Mouse (Mus musculus): ENCODE results near the gene Scube3. TPM values are rescaled to one million over a fixed set of nuclear protein-coding genes. Genes with fewer than 3 reads are reported as not detected.

Scube3 gene
- 1.6 and 1.9 TPM in 2 replicates for polyA plus RNA-seq (2012; rRNA removed)

DNA sequence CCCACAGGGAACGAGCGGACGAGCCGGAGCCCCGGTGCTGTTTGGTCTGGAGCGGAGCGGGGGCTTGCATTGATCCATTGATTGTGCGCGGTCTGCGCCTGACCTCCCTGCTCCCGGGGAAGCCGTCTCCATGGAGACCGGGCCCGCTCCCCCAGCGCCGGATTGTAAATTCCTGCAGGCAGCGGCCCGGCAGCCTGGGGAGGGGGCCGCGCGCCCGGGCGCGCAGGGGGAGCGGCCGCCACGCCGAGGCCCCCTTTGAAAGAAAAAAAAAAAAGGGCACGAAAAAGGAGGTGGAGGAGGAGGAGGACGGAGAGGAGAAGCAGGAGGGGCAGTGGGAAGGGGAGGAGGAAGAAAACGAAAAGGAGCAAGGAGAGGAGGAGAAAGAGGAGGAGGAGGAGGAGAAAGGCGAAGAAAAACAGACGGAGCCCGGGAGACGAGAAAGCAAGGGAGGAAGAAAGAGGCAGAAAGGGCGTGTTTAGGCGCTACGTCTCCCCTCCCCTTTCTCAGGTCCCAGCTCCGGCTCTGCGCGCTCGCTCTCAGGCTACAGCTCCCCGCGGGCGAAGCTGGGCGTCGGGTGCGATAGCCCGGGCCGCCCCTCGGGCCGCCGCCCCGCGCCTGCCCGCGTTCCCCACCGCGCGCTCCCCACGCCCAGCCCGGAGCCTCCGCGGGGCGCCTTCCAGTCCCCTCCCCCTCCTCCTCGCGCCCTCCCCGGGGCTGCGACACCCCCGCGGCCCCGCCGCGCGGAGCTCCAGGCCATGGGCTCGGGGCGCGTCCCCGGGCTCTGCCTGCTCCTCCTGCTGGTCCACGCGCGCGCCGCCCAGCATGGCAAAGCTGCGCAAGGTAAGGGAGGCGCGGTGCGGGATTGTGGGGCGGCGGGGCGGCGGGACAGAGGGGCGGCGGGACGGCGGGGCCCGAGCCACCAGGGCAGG lies at the start of gene Scube3:
Scube3 (plus strand) TSS at position 371 of the 929 bp plus-strand sequence.
- no peak for DNase-seq
- TF ChIP-seq POLR2A (IDR thresholded peaks at IDR 0.05; ENCODE audit: borderline replicate concordance, insufficient read depth, low read length) (no peak), CTCF (IDR thresholded peaks at IDR 0.05; ENCODE audit: borderline replicate concordance, insufficient read depth, low read depth, low read length) (no peak)
- under 1% methylated on average over 95 of the region's 97 CpGs for WGBS
- Histone ChIP-seq H3K4me3 (replicated peaks; ENCODE audit: insufficient read depth, low read depth, low read length) (peak within 1 kb of the TSS; percentile 27), H3K4me1 (ENCODE audit: control insufficient read depth, insufficient read depth, low read length) (0 out of 2 replicates have a peak, but pooled peaks cover 3% of the 10 kb centered on the region), H3K27me3 (ENCODE audit: control insufficient read depth, insufficient read depth, low read length) (peaks cover 1% of the 10 kb centered on the region; the same call in 1 of the 2 replicates), H3K27ac (ENCODE audit: insufficient read depth, low read length) (no peak within 1 kb of the TSS)

DNA sequence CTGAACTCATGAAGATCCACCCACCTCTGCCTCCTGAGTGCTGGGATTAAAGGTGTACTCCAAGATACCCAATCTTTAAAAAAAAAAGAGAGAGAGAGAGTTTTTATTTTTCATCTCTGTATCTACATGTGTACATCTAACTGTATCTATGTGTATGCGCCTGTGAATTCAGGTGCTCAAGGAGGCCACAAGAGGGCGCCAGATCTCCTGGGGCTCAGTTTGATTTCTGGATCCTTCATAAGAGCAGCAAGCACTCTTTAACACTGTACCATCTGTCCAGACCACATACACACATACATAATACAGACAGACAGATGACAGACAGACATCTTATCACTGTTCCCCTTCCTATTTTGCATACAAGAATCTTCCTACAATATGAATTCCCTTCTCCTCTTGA lies 49.6 kb upstream of the Scube3 start:
- Histone ChIP-seq H3K27me3 (ENCODE audit: control insufficient read depth, insufficient read depth, low read length) (no peaks in the 10 kb centered on the region), H3K27ac (ENCODE audit: insufficient read depth, low read length) (no peak overlapping the region), H3K4me1 (ENCODE audit: control insufficient read depth, insufficient read depth, low read length) (no peaks in the 10 kb centered on the region), H3K4me3 (replicated peaks; ENCODE audit: insufficient read depth, low read depth, low read length) (no peak overlapping the region)
- 95% methylated on average over 2 of the region's 2 CpGs for WGBS
- TF ChIP-seq POLR2A (IDR thresholded peaks at IDR 0.05; ENCODE audit: borderline replicate concordance, insufficient read depth, low read length) (no peak), CTCF (IDR thresholded peaks at IDR 0.05; ENCODE audit: borderline replicate concordance, insufficient read depth, low read depth, low read length) (no peak)
- DNase-seq, result no peak

DNA sequence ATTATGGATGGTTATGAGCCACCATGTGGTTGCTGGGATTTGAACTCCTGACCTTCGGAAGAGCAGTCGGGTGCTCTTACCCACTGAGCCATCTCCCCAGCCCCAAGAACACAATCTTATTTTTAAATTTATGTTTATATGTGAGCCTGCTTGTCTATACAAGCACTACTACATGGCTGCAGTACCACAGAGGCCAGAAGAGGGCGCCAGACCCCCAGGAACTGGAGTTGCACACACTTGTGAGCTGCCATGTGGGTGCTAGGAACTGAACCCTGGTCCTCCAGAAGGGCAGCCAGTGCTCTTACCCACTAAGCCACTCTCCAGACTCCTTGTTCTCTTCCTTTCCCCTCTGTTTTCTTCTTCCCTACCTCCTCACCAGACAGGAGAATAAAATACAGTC lies 48.1 kb upstream of the Scube3 start:
- no peaks in the 10 kb centered on the region for H3K27me3 ChIP-seq (ENCODE audit: control insufficient read depth, insufficient read depth, low read length)
- TF ChIP-seq POLR2A (IDR thresholded peaks at IDR 0.05; ENCODE audit: borderline replicate concordance, insufficient read depth, low read length) (no peak), CTCF (IDR thresholded peaks at IDR 0.05; ENCODE audit: borderline replicate concordance, insufficient read depth, low read depth, low read length) (peak; percentile 11; the same call in 1 of the 2 replicates)
- no peak overlapping the region for H3K27ac ChIP-seq (ENCODE audit: insufficient read depth, low read length)
- H3K4me3 ChIP-seq (replicated peaks; ENCODE audit: insufficient read depth, low read depth, low read length), result no peak overlapping the region
- no peaks in the 10 kb centered on the region for H3K4me1 ChIP-seq (ENCODE audit: control insufficient read depth, insufficient read depth, low read length)
- DNase-seq, result no peak
- WGBS, result 83% methylated on average over 3 of the region's 3 CpGs

DNA sequence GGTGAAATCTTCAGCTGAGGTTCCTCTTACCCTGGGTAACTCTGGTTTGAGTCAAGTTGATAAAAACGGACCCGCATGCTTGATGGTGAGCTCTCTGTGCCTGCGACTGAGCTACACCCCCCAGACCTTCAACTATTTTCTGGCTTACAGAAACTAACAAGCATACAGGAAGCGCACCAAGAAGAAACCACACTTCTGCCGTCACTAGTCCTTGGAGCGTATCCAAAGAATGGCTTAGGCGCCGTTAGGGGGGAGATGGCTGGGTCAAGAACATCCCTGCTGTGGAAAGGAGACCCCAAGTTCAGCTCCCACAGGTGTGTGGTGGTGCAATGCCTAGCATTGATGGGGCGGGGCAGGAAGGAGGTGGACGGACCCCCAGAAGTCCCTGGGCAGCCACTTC lies 45.5 kb upstream of the Scube3 start:
- Histone ChIP-seq H3K4me1 (ENCODE audit: control insufficient read depth, insufficient read depth, low read length) (no peaks in the 10 kb centered on the region), H3K4me3 (replicated peaks; ENCODE audit: insufficient read depth, low read depth, low read length) (no peak overlapping the region), H3K27ac (ENCODE audit: insufficient read depth, low read length) (no peak overlapping the region), H3K27me3 (ENCODE audit: control insufficient read depth, insufficient read depth, low read length) (no peaks in the 10 kb centered on the region)
- 68% methylated on average over 10 of the region's 10 CpGs for WGBS
- no peak for TF ChIP-seq POLR2A (IDR thresholded peaks at IDR 0.05; ENCODE audit: borderline replicate concordance, insufficient read depth, low read length)
- no peak for TF ChIP-seq CTCF (IDR thresholded peaks at IDR 0.05; ENCODE audit: borderline replicate concordance, insufficient read depth, low read depth, low read length)
- no peak for DNase-seq

DNA sequence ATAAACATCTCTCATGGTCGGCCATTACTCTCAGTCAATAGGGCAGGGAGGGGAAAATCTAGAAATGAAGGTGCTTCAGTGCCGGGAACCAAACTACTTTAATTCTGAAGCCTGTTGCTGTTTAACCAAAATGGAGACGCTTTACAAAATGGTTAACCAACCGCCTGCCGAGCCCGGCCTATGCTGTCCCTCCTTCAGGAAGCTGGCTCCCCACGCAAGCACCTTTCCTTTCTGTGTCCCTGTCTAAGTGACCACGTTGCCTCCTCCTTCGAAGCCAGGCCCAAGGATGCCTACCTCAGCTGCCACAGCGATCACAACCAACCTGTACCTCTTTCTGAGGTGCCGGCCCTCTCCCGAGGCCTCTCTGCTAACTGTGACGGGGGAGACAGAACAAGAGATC lies 44.6 kb upstream of the Scube3 start:
- no peaks in the 10 kb centered on the region for H3K27me3 ChIP-seq (ENCODE audit: control insufficient read depth, insufficient read depth, low read length)
- H3K27ac ChIP-seq (ENCODE audit: insufficient read depth, low read length), result no peak overlapping the region
- no peaks in the 10 kb centered on the region for H3K4me1 ChIP-seq (ENCODE audit: control insufficient read depth, insufficient read depth, low read length)
- H3K4me3 ChIP-seq (replicated peaks; ENCODE audit: insufficient read depth, low read depth, low read length), result no peak overlapping the region
- no peak for TF ChIP-seq POLR2A (IDR thresholded peaks at IDR 0.05; ENCODE audit: borderline replicate concordance, insufficient read depth, low read length)
- TF ChIP-seq CTCF (IDR thresholded peaks at IDR 0.05; ENCODE audit: borderline replicate concordance, insufficient read depth, low read depth, low read length), result no peak
- no peak for DNase-seq
- WGBS, result 94% methylated on average over 13 of the region's 13 CpGs

DNA sequence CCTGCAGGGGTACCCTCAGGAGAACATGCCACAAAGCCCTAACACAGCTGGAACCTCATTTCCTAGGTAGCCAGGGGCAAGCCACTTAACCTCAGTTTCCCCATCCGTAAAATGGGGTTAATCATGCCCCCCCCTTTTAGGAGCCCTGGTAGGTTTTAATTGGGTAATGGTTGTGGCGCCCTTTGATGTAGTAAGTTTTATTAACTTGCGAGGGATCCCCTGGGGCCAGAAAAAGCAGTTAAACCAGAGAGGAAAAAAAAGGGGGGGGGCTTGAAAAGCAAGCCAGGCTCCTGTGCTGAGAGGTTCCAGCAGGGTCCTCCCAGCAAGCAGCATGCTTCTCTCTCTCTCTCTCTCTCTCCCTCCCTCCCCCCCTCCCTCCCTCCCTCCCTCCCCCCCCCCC lies 42.9 kb upstream of the Scube3 start:
- Histone ChIP-seq H3K4me3 (replicated peaks; ENCODE audit: insufficient read depth, low read depth, low read length) (no peak overlapping the region), H3K27me3 (ENCODE audit: control insufficient read depth, insufficient read depth, low read length) (no peaks in the 10 kb centered on the region), H3K27ac (ENCODE audit: insufficient read depth, low read length) (no peak overlapping the region), H3K4me1 (ENCODE audit: control insufficient read depth, insufficient read depth, low read length) (no peaks in the 10 kb centered on the region)
- WGBS, result 62% methylated on average over 3 of the region's 3 CpGs
- no peak for TF ChIP-seq POLR2A (IDR thresholded peaks at IDR 0.05; ENCODE audit: borderline replicate concordance, insufficient read depth, low read length)
- TF ChIP-seq CTCF (IDR thresholded peaks at IDR 0.05; ENCODE audit: borderline replicate concordance, insufficient read depth, low read depth, low read length), result no peak
- DNase-seq, result no peak

DNA sequence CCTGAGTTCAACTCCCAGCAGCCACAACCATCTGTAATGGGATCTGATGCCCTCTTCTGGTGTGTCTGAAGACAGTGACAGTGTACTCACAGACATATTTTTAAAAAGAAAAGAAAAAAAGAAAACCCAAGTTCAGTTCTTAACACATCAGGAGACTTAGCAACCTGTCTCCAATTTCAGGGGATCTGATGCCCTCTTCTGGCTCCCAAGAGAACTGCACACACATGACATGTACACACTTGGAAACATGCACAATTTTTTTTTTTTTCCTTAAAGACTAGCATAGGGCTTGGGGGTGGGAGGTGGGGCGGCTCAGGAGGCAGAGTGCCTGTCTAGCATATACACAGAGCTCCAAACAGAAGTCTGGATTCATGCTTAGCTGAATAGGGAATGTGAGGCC lies 41.3 kb upstream of the Scube3 start:
- H3K27ac ChIP-seq (ENCODE audit: insufficient read depth, low read length), result no peak overlapping the region
- TF ChIP-seq POLR2A (IDR thresholded peaks at IDR 0.05; ENCODE audit: borderline replicate concordance, insufficient read depth, low read length), result no peak
- TF ChIP-seq CTCF (IDR thresholded peaks at IDR 0.05; ENCODE audit: borderline replicate concordance, insufficient read depth, low read depth, low read length), result no peak
- no peaks in the 10 kb centered on the region for H3K27me3 ChIP-seq (ENCODE audit: control insufficient read depth, insufficient read depth, low read length)
- no peak overlapping the region for H3K4me3 ChIP-seq (replicated peaks; ENCODE audit: insufficient read depth, low read depth, low read length)
- 89% methylated on average over 1 of the region's 1 CpGs for WGBS
- H3K4me1 ChIP-seq (ENCODE audit: control insufficient read depth, insufficient read depth, low read length), result no peaks in the 10 kb centered on the region
- no peak for DNase-seq
